In genomic region chr7:16804409-16805028, GRCm38 (mm10) we compare ENCODE assay signal across 7 mouse cellular contexts. TPM values are rescaled to one million over a fixed set of nuclear protein-coding genes. Genes with fewer than 3 reads are reported as not detected.
DNase-seq lines count a peak whose midpoint lies in the region; ATAC-seq and TF ChIP-seq lines count a peak whose summit lies in the region.

No protein-coding gene starts in this region.

- 36% methylated on average over 8 of the region's 8 CpGs for WGBS in neural tube, embryonic 15.5 days
- 31% methylated on average over 8 of the region's 8 CpGs for WGBS in intestine, postnatal 0 days
- 32% methylated on average over 8 of the region's 8 CpGs for WGBS in heart, embryonic 11.5 days (ENCODE audit: insufficient replicate concordance)

- peaks cover 3% of the 10 kb centered on the region for H3K4me1 ChIP-seq in neural tube, embryonic 15.5 days
- H3K4me1 ChIP-seq in intestine, postnatal 0 days (replicated peaks; ENCODE audit: control insufficient read depth, insufficient read depth, low read length) = no peaks in the 10 kb centered on the region
- H3K4me1 ChIP-seq in heart, embryonic 11.5 days (ENCODE audit: control insufficient read depth, insufficient read depth, low read length) = no peaks in the 10 kb centered on the region

- H3K27me3 ChIP-seq in neural tube, embryonic 15.5 days (replicated peaks) = no peaks in the 10 kb centered on the region
- no peaks in the 10 kb centered on the region for H3K27me3 ChIP-seq in intestine, postnatal 0 days (replicated peaks; ENCODE audit: control insufficient read depth, insufficient read depth, low read length)
- no peaks in the 10 kb centered on the region for H3K27me3 ChIP-seq in heart, embryonic 11.5 days (ENCODE audit: control insufficient read depth, insufficient read depth, low read length)

- no peaks in the 10 kb centered on the region for H3K9me3 ChIP-seq in neural tube, embryonic 15.5 days (replicated peaks)
- no peaks in the 10 kb centered on the region for H3K9me3 ChIP-seq in intestine, postnatal 0 days (ENCODE audit: control insufficient read depth)
- no peaks in the 10 kb centered on the region for H3K9me3 ChIP-seq in heart, embryonic 11.5 days (replicated peaks; ENCODE audit: control insufficient read depth, low read length)

- no peak overlapping the region for H3K4me2 ChIP-seq in neural tube, embryonic 15.5 days
- no peak overlapping the region for H3K4me2 ChIP-seq in intestine, postnatal 0 days (replicated peaks; ENCODE audit: low read depth)
- H3K4me2 ChIP-seq in heart, embryonic 11.5 days = no peak overlapping the region

- no peak for ATAC-seq in neural tube, embryonic 15.5 days (ENCODE audit: low FRiP score)
- peak; percentile 64 for ATAC-seq in common myeloid progenitor, adult 5-6 weeks (replicated peaks; ENCODE audit: low read depth, poor library complexity, severe bottlenecking)
- no peak for ATAC-seq in intestine, postnatal 0 days
- no peak for ATAC-seq in heart, embryonic 11.5 days (replicated peaks; ENCODE audit: insufficient number of reproducible peaks, low FRiP score, low TSS enrichment)

- no peak overlapping the region for H3K4me3 ChIP-seq in neural tube, embryonic 15.5 days (replicated peaks)
- no peak overlapping the region for H3K4me3 ChIP-seq in intestine, postnatal 0 days (ENCODE audit: low read depth, low read length)
- no peak overlapping the region for H3K4me3 ChIP-seq in heart, embryonic 11.5 days (ENCODE audit: low read depth, low read length)

- intact Hi-C loops in heart, postnatal 36 days (cut with DNase I) = loop anchor here (1.0 kb wide), 1 partner anchor 58 kb away; no protein-coding TSS in a partner anchor

- TF ChIP-seq CTCF in intestine, postnatal 0 days (IDR thresholded peaks at IDR 0.05; ENCODE audit: low read depth) = peak; percentile 80

- no peak overlapping the region for H3K27ac ChIP-seq in neural tube, embryonic 15.5 days (replicated peaks)
- H3K27ac ChIP-seq in intestine, postnatal 0 days (ENCODE audit: low read depth, low read length) = no peak overlapping the region
- no peak overlapping the region for H3K27ac ChIP-seq in heart, embryonic 11.5 days (ENCODE audit: low read depth, low read length)

- H3K36me3 ChIP-seq in neural tube, embryonic 15.5 days = peaks cover 22% of the 10 kb centered on the region
- no peaks in the 10 kb centered on the region for H3K36me3 ChIP-seq in intestine, postnatal 0 days (ENCODE audit: control insufficient read depth, insufficient read depth)
- peaks cover 5% of the 10 kb centered on the region; the same call in 1 of the 2 replicates for H3K36me3 ChIP-seq in heart, embryonic 11.5 days (ENCODE audit: control insufficient read depth, insufficient read depth, low read length)

- peak; percentile 38 for DNase-seq in neural tube, embryonic 10.5 days (ENCODE audit: extremely low spot score, low spot score)
- peak; percentile 81 for DNase-seq in retina, embryonic 14.5 days (ENCODE audit: low spot score)
- no peak for DNase-seq in heart, postnatal 36 days

- H3K9ac ChIP-seq in neural tube, embryonic 15.5 days (replicated peaks) = no peak overlapping the region
- H3K9ac ChIP-seq in intestine, postnatal 0 days (ENCODE audit: low read depth, low read length) = no peak overlapping the region
- no peak overlapping the region for H3K9ac ChIP-seq in heart, embryonic 11.5 days (ENCODE audit: low read depth, low read length)

RNA-seq across cellular contexts. Expression of gene Strn4, which starts 11.2 kb away (rescaled TPM):
- polyA plus RNA-seq in neural tube, embryonic 15.5 days (2015; fragmentation: Nextera tagmentation; extraction: Ambion mirVana) = 139 and 156 TPM in 2 replicates
- total RNA-seq in common myeloid progenitor, adult 5-6 weeks (2017) = 50.2 and 51.1 TPM in 2 replicates
- polyA plus RNA-seq in intestine, postnatal 0 days (2015; fragmentation: Nextera tagmentation; extraction: Ambion mirVana) = 33.7 and 35.8 TPM in 2 replicates
- polyA plus RNA-seq in heart, embryonic 11.5 days (2014; fragmentation: Nextera tagmentation; extraction: Ambion mirVana) = 81.4 and 86.8 TPM in 2 replicates
- total RNA-seq in heart, postnatal 36 days (2021) = 10 to 100 TPM; 54.1 to 61.3 TPM

RNA-seq across cellular contexts. Expression of gene Fkrp, which starts 12.0 kb away (rescaled TPM):
- polyA plus RNA-seq in neural tube, embryonic 15.5 days (2015; fragmentation: Nextera tagmentation; extraction: Ambion mirVana) = 48.4 and 50.4 TPM in 2 replicates
- 9.1 and 11.4 TPM in 2 replicates for total RNA-seq in common myeloid progenitor, adult 5-6 weeks (2017)
- 12.3 and 12.7 TPM in 2 replicates for polyA plus RNA-seq in intestine, postnatal 0 days (2015; fragmentation: Nextera tagmentation; extraction: Ambion mirVana)
- polyA plus RNA-seq in heart, embryonic 11.5 days (2014; fragmentation: Nextera tagmentation; extraction: Ambion mirVana) = 25.6 and 27.7 TPM in 2 replicates
- total RNA-seq in heart, postnatal 36 days (2021) = 10 to 100 TPM; 47.2 to 49.1 TPM

RNA-seq across cellular contexts. Expression of gene Slc1a5, which starts 23.4 kb away (rescaled TPM):
- 8.7 and 20.5 TPM in 2 replicates for polyA plus RNA-seq in neural tube, embryonic 15.5 days (2015; fragmentation: Nextera tagmentation; extraction: Ambion mirVana)
- total RNA-seq in common myeloid progenitor, adult 5-6 weeks (2017) = 30.6 and 51.4 TPM in 2 replicates
- 19.8 and 22.8 TPM in 2 replicates for polyA plus RNA-seq in intestine, postnatal 0 days (2015; fragmentation: Nextera tagmentation; extraction: Ambion mirVana)
- 26.9 and 30.1 TPM in 2 replicates for polyA plus RNA-seq in heart, embryonic 11.5 days (2014; fragmentation: Nextera tagmentation; extraction: Ambion mirVana)
- 10 to 100 TPM; 21.3 to 22.8 TPM for total RNA-seq in heart, postnatal 36 days (2021)

RNA-seq across cellular contexts. Expression of gene Prkd2, which starts 38.2 kb away (rescaled TPM):
- 5.0 and 8.4 TPM in 2 replicates for polyA plus RNA-seq in neural tube, embryonic 15.5 days (2015; fragmentation: Nextera tagmentation; extraction: Ambion mirVana)
- 7.0 and 12.9 TPM in 2 replicates for total RNA-seq in common myeloid progenitor, adult 5-6 weeks (2017)
- polyA plus RNA-seq in intestine, postnatal 0 days (2015; fragmentation: Nextera tagmentation; extraction: Ambion mirVana) = 9.2 and 11.2 TPM in 2 replicates
- 10.8 and 11.6 TPM in 2 replicates for polyA plus RNA-seq in heart, embryonic 11.5 days (2014; fragmentation: Nextera tagmentation; extraction: Ambion mirVana)
- total RNA-seq in heart, postnatal 36 days (2021) = 10 to 100 TPM; 17.8 to 19.3 TPM

Comparison
In these comparisons a context has a peak if more than half of its experiments do, and no peak if none do; other contexts are left out.
1. DNase-seq: peak in neural tube, embryonic 10.5 days (single experiment) and retina, embryonic 14.5 days (single experiment); none in heart, postnatal 36 days (0 of 2).